Mouse (Mus musculus) intestine, embryonic 16.5 days (tissue): Measurements from ENCODE around the gene Fcgr4. TPM values are rescaled to one million over a fixed set of nuclear protein-coding genes. Genes with fewer than 3 reads are reported as not detected.
A peak's percentile ranks its signal among the peaks of the same experiment; 100 is the strongest.
"Not testable (repeated sequence)": the region's sequence is repeated elsewhere in the genome, so short reads cannot be mapped to it uniquely, and the experiment has no call there.

Source experiments
- ATAC-seq: fragments of 200-750 bp; cut with Nextera tagmentation; 2 replicates; pipeline ENCODE4 v1.8.0; 2017; ENCODE audit warnings: moderate TSS enrichment, moderate library complexity
- H3K27ac ChIP-seq: fragments of 300-500 bp; sonication (generic); 2 replicates; pipeline ENCODE4 v1.5.1; 2014; ENCODE audit warnings: mild to moderate bottlenecking, low read length
- H3K27me3 ChIP-seq: fragments of 300-500 bp; sonication (generic); replicated peaks from 2 replicates; pipeline ENCODE4 v1.6.1; 2014; ENCODE audit warnings: low read length, control low read depth, mixed read lengths; ENCODE audit not compliant: control insufficient read depth, insufficient read depth
- H3K36me3 ChIP-seq: fragments of 300-500 bp; sonication (generic); 2 replicates; pipeline ENCODE4 v1.6.1; 2014; ENCODE audit warnings: low read length, control low read depth; ENCODE audit not compliant: control insufficient read depth, insufficient read depth
- H3K4me1 ChIP-seq: fragments of 300-500 bp; sonication (generic); 2 replicates; pipeline ENCODE4 v1.6.1; 2014; ENCODE audit warnings: low read length, control low read depth, mixed read lengths; ENCODE audit not compliant: control insufficient read depth, insufficient read depth
- H3K4me2 ChIP-seq: fragments of 300-500 bp; sonication (generic); 2 replicates; pipeline ENCODE4 v1.6.1; 2014; ENCODE audit warnings: low read depth, low read length, control low read depth
- H3K4me3 ChIP-seq: fragments of 300-500 bp; sonication (generic); 2 replicates; pipeline ENCODE4 v1.5.1; 2014; ENCODE audit warnings: mild to moderate bottlenecking, low read length
- H3K9ac ChIP-seq: fragments of 300-500 bp; sonication (generic); 2 replicates; pipeline ENCODE4 v1.6.1; 2014; ENCODE audit warnings: low read depth, low read length
- H3K9me3 ChIP-seq: fragments of 300-500 bp; sonication (generic); 2 replicates; pipeline ENCODE4 v1.6.1; 2016; ENCODE audit warnings: low read length, control low read depth; ENCODE audit not compliant: control insufficient read depth
- WGBS: fragments of 180-500 bp; shearing (Covaris S2); extraction: QIAGEN DNeasy Blood & Tissue Kit; methylation state at CpG from one replicate; pipeline ENCODE4 v1.1.7; 2014; 5-methylcytosine and 5-hydroxymethylcytosine counted together
- polyA plus RNA-seq: library from polyadenylated mRNA; unstranded; fragments of >200 nt; fragmentation: Nextera tagmentation; extraction: Ambion mirVana; gene quantifications from 2 replicates; pipeline ENCODE4 v1.2.1, GENCODE M21; 2015

Fcgr4 gene
- polyA plus RNA-seq, 1 experiment from 2014 or later, result 1.8 TPM

DNA sequence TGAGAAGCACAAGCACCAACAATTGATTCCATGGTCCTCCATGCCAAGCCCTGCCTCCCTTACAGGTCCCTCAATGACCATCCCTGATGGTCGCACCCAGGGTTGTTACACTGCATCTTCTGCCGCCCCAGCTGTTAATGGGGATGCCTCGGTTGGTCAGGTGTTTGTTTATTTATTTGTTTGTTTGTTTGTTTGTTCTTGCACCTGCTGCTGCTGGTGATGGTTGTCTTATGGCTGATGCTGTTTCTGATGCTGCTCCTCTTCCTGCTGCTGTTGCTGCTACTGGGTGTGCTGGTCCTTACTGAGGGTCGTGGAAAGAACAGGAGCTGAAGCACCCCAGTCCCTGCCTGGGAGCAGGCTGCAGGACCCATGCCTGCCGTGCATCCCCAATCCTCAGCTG, 49.2 kb downstream of the Fcgr4 start:
- not testable (repeated sequence) for H3K4me2 ChIP-seq, H3K9me3 ChIP-seq, H3K36me3 ChIP-seq, H3K4me1 ChIP-seq, H3K4me3 ChIP-seq, ATAC-seq, H3K27ac ChIP-seq, H3K9ac ChIP-seq
- 44% methylated on average over 5 of the region's 5 CpGs for WGBS
- H3K27me3 ChIP-seq, result peaks cover 19% of the 10 kb centered on the region

DNA sequence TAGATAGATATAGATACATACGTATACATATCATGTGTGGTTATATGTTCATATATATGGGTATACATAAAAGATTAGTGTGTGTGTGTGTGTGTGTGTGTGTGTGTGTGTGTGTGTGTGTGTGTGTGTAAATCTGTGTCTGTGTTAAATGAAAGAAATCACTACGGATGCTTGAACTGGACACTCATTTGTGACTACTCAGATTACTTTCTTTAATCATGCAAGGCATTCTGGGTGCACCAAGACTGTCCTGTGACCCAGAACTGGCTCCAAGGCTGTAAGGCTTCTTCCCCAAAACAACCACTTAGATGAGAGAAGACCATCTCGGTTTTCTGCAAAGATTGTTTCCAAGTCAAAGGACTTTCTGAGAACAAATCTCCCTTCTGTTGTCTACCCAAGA, 50.8 kb downstream of the Fcgr4 start:
- H3K27me3 ChIP-seq, result peaks cover 19% of the 10 kb centered on the region
- not testable (repeated sequence) for H3K36me3 ChIP-seq, H3K27ac ChIP-seq, H3K4me3 ChIP-seq, ATAC-seq, H3K9me3 ChIP-seq, H3K4me1 ChIP-seq, H3K4me2 ChIP-seq, H3K9ac ChIP-seq
- 65% methylated on average over 3 of the region's 3 CpGs for WGBS

DNA sequence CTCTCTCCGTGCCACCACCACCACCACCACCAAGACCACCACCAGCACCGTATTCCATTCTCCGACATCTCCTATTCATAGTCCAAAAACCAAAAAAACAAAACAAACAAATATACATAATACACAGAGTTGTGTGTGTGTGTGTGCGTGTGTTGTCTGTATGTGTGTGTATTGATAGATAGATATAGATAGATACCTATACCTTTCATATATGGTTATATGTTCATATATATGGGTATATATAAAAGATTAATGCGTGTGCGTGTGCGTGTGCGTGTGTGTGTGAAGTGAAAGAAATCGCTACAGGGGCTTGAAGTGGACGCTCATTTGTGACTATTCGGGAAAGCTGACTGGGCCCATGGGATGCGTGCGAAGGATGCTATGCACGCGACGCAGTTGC, 52.2 kb downstream of the Fcgr4 start:
- ATAC-seq, H3K4me2 ChIP-seq: not testable (repeated sequence)
- 21% methylated on average over 11 of the region's 16 CpGs for WGBS

DNA sequence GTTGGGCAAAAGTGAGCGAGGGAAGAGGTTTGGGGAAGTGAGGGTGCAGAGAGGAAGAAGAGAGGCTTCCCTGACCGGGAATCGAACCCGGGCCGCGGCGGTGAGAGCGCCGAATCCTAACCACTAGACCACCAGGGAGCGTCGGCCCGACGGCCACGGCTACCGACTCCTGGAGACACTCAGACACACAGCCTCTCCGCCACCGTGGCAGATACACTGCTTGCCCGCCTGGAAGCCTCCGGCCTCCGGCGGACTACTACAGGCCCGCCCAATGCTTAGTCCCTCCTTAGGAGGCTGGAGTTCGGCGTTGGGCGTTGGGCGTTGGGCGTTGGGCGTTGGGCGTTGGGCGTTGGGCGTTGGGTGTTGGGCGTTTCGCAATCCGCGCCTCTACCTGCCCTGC, 53.0 kb downstream of the Fcgr4 start:
- WGBS, result no CpG with 5 or more reads among the region's 35 CpGs
- not testable (repeated sequence) for H3K9me3 ChIP-seq, H3K27ac ChIP-seq, H3K4me3 ChIP-seq, H3K4me1 ChIP-seq, H3K4me2 ChIP-seq, H3K36me3 ChIP-seq, H3K9ac ChIP-seq
- peaks cover 15% of the 10 kb centered on the region for H3K27me3 ChIP-seq
- ATAC-seq, result peak; percentile 74

More for the DNA sequence above, 52.2 kb downstream of the Fcgr4 start:
- not testable (repeated sequence) for H3K27ac ChIP-seq, H3K4me1 ChIP-seq, H3K36me3 ChIP-seq, H3K9me3 ChIP-seq, H3K9ac ChIP-seq, H3K4me3 ChIP-seq
- H3K27me3 ChIP-seq, result peaks cover 16% of the 10 kb centered on the region

DNA sequence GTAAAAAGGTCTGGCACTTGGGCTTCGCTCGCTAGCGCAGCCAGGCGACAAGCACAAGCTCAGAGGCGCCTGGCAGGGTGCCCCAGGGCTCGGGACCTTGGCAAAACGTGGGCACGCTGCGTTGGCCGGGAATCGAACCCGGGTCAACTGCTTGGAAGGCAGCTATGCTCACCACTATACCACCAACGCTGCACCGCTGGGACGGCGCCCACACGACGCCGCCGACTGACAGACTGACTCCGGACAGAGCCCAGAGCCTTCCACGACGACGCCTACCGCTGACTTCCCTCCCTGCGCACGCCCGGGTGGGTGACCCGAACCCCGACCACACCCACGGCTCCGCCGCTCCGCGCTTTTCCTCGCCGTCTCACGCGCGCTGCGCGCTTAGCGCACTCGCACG, 53.5 kb downstream of the Fcgr4 start:
- H3K36me3 ChIP-seq, H3K4me2 ChIP-seq, H3K27ac ChIP-seq, H3K4me1 ChIP-seq, H3K4me3 ChIP-seq, H3K9me3 ChIP-seq, H3K9ac ChIP-seq: not testable (repeated sequence)
- no CpG with 5 or more reads among the region's 45 CpGs for WGBS
- peaks cover 17% of the 10 kb centered on the region for H3K27me3 ChIP-seq
- ATAC-seq, result peak; percentile 67

DNA sequence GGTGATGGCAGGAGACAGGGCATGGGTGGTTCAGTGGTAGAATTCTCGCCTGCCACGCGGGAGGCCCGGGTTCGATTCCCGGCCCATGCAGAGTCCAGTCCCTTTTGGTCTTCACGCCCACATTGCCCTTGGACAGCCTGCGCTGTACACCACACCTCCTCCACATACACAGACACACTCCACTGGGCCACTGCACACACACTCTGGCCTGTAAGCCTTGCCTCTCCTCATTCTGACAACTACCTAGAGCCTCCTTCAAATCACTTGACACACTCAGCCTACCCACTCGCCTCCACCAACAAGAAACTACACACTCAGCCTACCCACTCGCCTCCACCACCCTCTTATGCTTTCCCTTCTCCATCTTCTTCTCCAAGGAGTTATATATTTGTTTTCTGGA, 55.6 kb downstream of the Fcgr4 start:
- not testable (repeated sequence) for H3K4me2 ChIP-seq, H3K4me1 ChIP-seq, H3K4me3 ChIP-seq, H3K9me3 ChIP-seq, H3K27ac ChIP-seq, H3K36me3 ChIP-seq, H3K9ac ChIP-seq
- peaks cover 17% of the 10 kb centered on the region for H3K27me3 ChIP-seq
- peak; percentile 40 for ATAC-seq
- 30% methylated on average over 4 of the region's 10 CpGs for WGBS

DNA sequence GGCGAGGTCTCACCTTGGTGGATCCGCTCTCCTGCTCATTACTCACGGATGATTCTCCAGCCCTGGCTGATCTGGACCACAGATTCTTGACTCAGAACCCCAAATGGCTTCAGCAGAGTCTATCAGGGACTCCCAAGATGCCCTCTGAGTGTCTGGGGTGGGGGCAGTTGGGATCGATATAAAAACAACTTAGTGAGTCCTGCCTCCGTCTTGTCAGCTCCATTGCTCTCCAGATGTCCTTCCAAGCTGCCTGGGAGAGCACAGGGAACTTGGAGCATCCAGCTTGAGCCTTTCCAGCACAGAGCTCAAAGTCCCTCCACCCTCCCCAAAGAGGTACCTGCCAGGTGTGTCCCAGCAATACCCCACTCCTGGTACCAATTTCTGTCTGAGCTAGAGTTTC, 57.5 kb downstream of the Fcgr4 start:
- peaks cover 11% of the 10 kb centered on the region for H3K27me3 ChIP-seq
- H3K27ac ChIP-seq, H3K9ac ChIP-seq, H3K4me3 ChIP-seq, H3K36me3 ChIP-seq, H3K4me2 ChIP-seq, H3K4me1 ChIP-seq, ATAC-seq, H3K9me3 ChIP-seq: not testable (repeated sequence)
- WGBS, result 73% methylated on average over 3 of the region's 5 CpGs

DNA sequence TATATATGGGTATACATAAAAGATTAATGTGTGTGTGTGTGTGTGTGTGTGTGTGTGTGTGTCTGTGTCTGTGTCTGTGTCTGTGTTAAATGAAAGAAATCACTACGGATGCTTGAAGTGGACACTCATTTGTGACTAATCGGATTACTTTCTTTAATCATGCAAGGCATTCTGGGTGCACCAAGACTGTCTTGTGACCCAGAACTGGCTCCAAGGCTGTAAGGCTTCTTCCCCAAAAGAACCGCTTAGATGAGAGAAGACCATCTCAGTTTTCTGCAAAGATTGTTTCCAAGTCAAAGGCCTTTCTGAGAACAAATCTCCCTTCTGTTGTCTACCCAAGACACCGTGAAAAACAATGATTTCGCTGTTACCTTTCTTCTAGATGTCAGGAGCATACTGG, 58.5 kb downstream of the Fcgr4 start:
- H3K4me3 ChIP-seq, H3K36me3 ChIP-seq, H3K9ac ChIP-seq, H3K4me2 ChIP-seq, H3K9me3 ChIP-seq, H3K4me1 ChIP-seq, H3K27ac ChIP-seq, ATAC-seq: not testable (repeated sequence)
- peaks cover 11% of the 10 kb centered on the region for H3K27me3 ChIP-seq
- WGBS, result 36% methylated on average over 5 of the region's 5 CpGs

DNA sequence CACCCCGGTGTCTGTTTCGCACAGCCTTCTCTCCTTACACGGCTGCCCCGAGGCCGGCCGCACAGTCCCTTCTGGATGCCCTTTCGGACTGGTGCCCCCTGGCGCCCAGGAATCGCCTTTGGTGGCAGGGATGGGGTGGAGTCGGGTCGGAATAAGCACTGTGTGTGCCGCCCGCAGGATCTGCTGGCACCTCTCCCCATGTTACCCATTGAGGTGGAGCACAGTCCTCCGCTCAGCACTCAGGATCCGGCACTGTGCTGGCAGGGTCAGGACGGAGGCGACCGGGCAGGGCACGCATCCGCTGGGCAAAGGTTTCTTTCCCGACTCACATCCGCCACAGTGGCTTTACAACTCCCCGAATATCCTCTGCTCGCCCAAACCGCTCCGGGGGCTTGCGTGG, 59.2 kb downstream of the Fcgr4 start:
- Histone ChIP-seq H3K4me3 (peak overlapping the region; percentile 7; the same call in 1 of the 2 replicates), H3K27me3 (peaks cover 11% of the 10 kb centered on the region)
- H3K27ac ChIP-seq, H3K36me3 ChIP-seq, H3K4me2 ChIP-seq, H3K9me3 ChIP-seq, H3K4me1 ChIP-seq, H3K9ac ChIP-seq: not testable (repeated sequence)
- 2% methylated on average over 14 of the region's 27 CpGs for WGBS
- peak; percentile 15 for ATAC-seq

DNA sequence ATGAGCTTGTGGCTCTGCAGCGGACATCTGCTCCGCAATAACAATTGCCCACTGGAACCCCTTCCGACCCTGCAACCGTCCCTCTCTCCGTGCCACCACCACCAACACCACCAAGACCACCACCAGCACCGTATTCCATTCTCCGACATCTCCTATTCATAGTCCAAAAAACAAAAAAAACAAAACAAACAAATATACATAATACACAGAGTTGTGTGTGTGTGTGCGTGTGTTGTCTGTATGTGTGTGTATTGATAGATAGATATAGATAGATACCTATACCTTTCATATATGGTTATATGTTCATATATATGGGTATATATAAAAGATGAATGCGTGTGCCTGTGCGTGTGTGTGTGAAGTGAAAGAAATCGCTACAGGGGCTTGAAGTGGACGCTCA, 59.7 kb downstream of the Fcgr4 start:
- peaks cover 11% of the 10 kb centered on the region for H3K27me3 ChIP-seq
- ATAC-seq, H3K27ac ChIP-seq, H3K36me3 ChIP-seq, H3K4me1 ChIP-seq, H3K9ac ChIP-seq, H3K9me3 ChIP-seq: not testable (repeated sequence)
- 0 out of 2 replicates have a peak overlapping the region, but pooled peaks have one; percentile 9 for H3K4me3 ChIP-seq
- H3K4me2 ChIP-seq, result 0 out of 2 replicates have a peak overlapping the region, but pooled peaks have one; percentile 27
- 18% methylated on average over 11 of the region's 12 CpGs for WGBS
